Mouse (Mus musculus): ENCODE data around the gene Ucp1.

The Ucp1 gene

DNA sequence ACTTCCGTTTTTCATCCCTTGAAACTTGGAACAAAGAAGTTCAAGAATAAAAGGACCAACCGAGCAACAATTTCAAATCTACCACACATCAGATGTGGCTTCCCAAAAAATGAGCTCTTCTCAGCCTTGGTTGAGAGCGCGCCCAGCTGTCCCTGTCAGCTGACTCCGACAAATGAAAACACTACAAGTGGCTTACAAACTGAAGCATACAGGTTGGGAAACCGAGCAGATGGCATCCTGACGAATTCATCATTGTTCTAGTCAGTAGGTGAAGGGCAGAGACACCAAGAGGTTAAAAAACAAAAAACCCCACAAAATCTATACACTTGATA lies 41.4 kb downstream of the Ucp1 start:
- intact Hi-C loops (cut with DNase I), result loop anchor here (5.0 kb wide), 1 partner anchor 261 kb away; no protein-coding TSS in a partner anchor

DNA sequence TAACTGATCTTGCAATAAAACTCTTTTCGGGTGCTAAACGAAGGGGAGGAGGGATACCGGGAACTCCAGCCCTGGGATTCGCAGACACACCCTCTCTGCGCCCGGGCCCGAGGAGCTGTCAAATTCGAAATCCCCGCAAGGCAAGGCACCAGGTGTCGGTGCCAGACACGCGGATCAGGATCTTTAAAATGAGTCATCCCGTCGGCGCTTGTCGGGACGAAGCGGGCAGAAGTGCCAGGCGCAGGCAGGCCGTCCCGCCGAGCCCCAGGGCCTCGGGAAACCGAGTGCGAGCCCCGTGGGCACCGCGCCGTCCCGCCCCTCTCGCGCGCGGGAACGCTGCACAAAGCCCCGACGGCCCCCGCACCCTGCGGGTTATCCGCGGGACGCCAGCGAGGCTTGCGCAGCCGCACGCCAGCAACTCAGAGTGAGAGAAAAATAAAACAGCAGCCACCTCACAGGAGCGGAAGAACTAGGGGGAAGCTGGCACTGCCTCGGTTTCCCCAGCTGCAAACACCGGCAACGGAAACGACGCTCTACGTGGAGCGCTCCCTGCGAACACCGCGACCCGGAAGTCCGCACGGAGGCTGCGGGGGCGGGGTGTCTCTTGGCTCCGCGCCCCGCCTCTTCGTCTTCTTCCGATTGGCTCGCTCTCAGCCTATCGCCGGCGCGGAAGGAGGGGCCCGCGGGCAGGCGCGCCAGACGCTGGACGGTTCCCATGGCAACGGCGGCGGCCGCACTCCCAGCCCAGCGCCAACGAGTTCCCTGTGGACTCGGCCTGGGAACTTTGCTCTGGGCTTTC lies 41.9 kb downstream of the Ucp1 start, which contains the start of gene Elmod2:
TSS of gene Elmod2 (minus strand) at position 588 of the 799 bp plus-strand sequence.
- intact Hi-C loops (cut with DNase I), result loop anchor here (5.0 kb wide), 1 partner anchor 260 kb away; no protein-coding TSS in a partner anchor

DNA sequence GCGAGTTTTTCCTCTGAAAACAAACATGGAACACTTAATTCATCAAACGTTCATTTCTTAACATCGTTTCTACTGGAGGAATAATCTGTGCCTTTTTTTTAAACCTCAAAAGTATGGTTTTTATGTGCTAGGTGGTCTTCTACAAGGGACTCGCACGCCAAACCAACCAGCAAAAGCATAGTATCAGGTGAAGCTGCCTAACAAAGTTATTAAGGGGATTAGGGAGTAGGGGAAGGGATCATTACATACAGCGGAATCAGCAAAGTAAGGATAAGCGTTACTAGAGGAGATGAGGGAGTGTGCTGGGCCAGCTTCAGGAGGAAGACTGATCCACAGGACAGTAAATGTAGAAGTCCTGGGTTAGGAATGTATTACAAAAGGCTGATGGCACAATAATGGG lies 42.7 kb downstream of the Ucp1 start:
- intact Hi-C loops (cut with DNase I), result loop anchor here (5.0 kb wide), 1 partner anchor 259 kb away; no protein-coding TSS in a partner anchor

DNA sequence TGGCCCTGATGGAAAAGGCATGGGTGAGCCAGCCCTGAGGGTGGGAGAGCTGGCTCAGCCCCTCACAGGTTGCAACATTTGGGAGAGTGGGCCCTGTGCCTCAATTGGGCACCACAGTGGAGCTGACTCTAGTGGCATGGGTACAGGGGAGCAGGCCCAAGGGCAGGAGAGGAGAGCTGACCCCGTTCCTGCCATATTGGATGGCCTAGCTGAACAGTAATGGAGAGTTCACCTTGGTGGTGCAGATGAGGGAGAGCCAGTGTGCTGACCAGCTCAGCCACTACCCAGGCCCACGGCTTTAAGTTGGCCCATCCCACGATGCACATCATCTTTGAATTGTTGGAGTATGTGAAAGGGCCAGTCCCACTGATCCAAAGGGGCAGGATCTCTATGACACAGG lies 51.9 kb downstream of the Ucp1 start:
- intact Hi-C loops (cut with DNase I), result loop anchor here (1.0 to 5.0 kb wide), 2 partner anchors 82 to 240 kb away; no protein-coding TSS in a partner anchor

GRCm38 (mm10) chr8:83342693-83343092 lies 52.5 kb downstream of the Ucp1 start:
- intact Hi-C loops (cut with DNase I), result loop anchor here (1.0 to 5.0 kb wide), 2 partner anchors 82 to 240 kb away; no protein-coding TSS in a partner anchor

Data from adrenal gland (tissue).